Mouse (Mus musculus): Measurements from ENCODE around the gene 2310011J03Rik. TPM values are rescaled to one million over a fixed set of nuclear protein-coding genes. Genes with fewer than 3 reads are reported as not detected.
A peak's percentile ranks its signal among the peaks of the same experiment; 100 is the strongest.

The 2310011J03Rik gene
- polyA plus RNA-seq, 1 experiment from 2014 or later = 32.8 TPM

GRCm38 (mm10) chr10:80323261-80324119, 3.2 kb upstream of the 2310011J03Rik start:
- Histone ChIP-seq H3K27ac (ENCODE audit: low read depth, low read length) (peak overlapping the region; percentile 34; the same call in 1 of the 2 replicates), H3K9ac (ENCODE audit: low read depth, low read length) (peak overlapping the region; percentile 70), H3K4me2 (ENCODE audit: low read length) (peak overlapping the region; percentile 98), H3K27me3 (replicated peaks; ENCODE audit: control insufficient read depth, insufficient read depth, low read length) (no peaks in the 10 kb centered on the region), H3K9me3 (ENCODE audit: control insufficient read depth, low read length) (no peaks in the 10 kb centered on the region), H3K4me3 (ENCODE audit: low read length) (peak overlapping the region; percentile 58), H3K36me3 (ENCODE audit: control insufficient read depth, insufficient read depth, low read length) (0 out of 2 replicates have a peak, but pooled peaks cover 2% of the 10 kb centered on the region), H3K4me1 (ENCODE audit: control insufficient read depth, insufficient read depth, low read depth, low read length) (peaks cover 19% of the 10 kb centered on the region)
- WGBS = 1% methylated on average over 37 of the region's 46 CpGs
- ATAC-seq = peak; percentile 34

- Histone ChIP-seq H3K27ac (ENCODE audit: low read depth, low read length) (no peak overlapping the region), H3K9me3 (ENCODE audit: control insufficient read depth, low read length) (no peaks in the 10 kb centered on the region), H3K36me3 (ENCODE audit: control insufficient read depth, insufficient read depth, low read length) (peaks cover 3% of the 10 kb centered on the region), H3K4me1 (ENCODE audit: control insufficient read depth, insufficient read depth, low read depth, low read length) (peaks cover 19% of the 10 kb centered on the region), H3K4me3 (ENCODE audit: low read length) (peak overlapping the region; percentile 58), H3K4me2 (ENCODE audit: low read length) (peak overlapping the region; percentile 98), H3K27me3 (replicated peaks; ENCODE audit: control insufficient read depth, insufficient read depth, low read length) (no peaks in the 10 kb centered on the region), H3K9ac (ENCODE audit: low read depth, low read length) (peak overlapping the region; percentile 70)
- 8% methylated on average over 28 of the region's 28 CpGs for WGBS
- 0 out of 2 replicates have a peak, but pooled peaks have one; percentile 2 for ATAC-seq
Observed at GRCm38 (mm10) chr10:80322811-80323211, 2.5 kb upstream of the 2310011J03Rik start.

GRCm38 (mm10) chr10:80321670-80322581, 1.6 kb upstream of the 2310011J03Rik start:
- Histone ChIP-seq H3K4me2 (ENCODE audit: low read length) (no peak overlapping the region; the same call in 1 of the 2 replicates), H3K36me3 (ENCODE audit: control insufficient read depth, insufficient read depth, low read length) (peaks cover 11% of the 10 kb centered on the region), H3K27me3 (replicated peaks; ENCODE audit: control insufficient read depth, insufficient read depth, low read length) (no peaks in the 10 kb centered on the region), H3K27ac (ENCODE audit: low read depth, low read length) (no peak overlapping the region), H3K9ac (ENCODE audit: low read depth, low read length) (no peak overlapping the region), H3K4me3 (ENCODE audit: low read length) (no peak overlapping the region), H3K4me1 (ENCODE audit: control insufficient read depth, insufficient read depth, low read depth, low read length) (peaks cover 19% of the 10 kb centered on the region), H3K9me3 (ENCODE audit: control insufficient read depth, low read length) (no peaks in the 10 kb centered on the region)
- no peak for ATAC-seq
- 91% methylated on average over 21 of the region's 21 CpGs for WGBS

- 69% methylated on average over 6 of the region's 6 CpGs for WGBS
- no peak overlapping the region for H3K9ac ChIP-seq (ENCODE audit: low read depth, low read length)
- peaks cover 19% of the 10 kb centered on the region for H3K4me1 ChIP-seq (ENCODE audit: control insufficient read depth, insufficient read depth, low read depth, low read length)
- no peak overlapping the region for H3K27ac ChIP-seq (ENCODE audit: low read depth, low read length)
- no peak overlapping the region for H3K4me3 ChIP-seq (ENCODE audit: low read length)
- H3K27me3 ChIP-seq (replicated peaks; ENCODE audit: control insufficient read depth, insufficient read depth, low read length) = no peaks in the 10 kb centered on the region
- no peak for ATAC-seq
- no peaks in the 10 kb centered on the region for H3K9me3 ChIP-seq (ENCODE audit: control insufficient read depth, low read length)
- H3K36me3 ChIP-seq (ENCODE audit: control insufficient read depth, insufficient read depth, low read length) = peaks cover 18% of the 10 kb centered on the region
- no peak overlapping the region for H3K4me2 ChIP-seq (ENCODE audit: low read length)
Observed at GRCm38 (mm10) chr10:80321014-80321669, 805 bp upstream of the 2310011J03Rik start.

GRCm38 (mm10) chr10:80317011-80317410, 3.3 kb downstream of the 2310011J03Rik start:
- no peak overlapping the region for H3K9ac ChIP-seq (ENCODE audit: low read depth, low read length)
- 53% methylated on average over 9 of the region's 10 CpGs for WGBS
- no peak overlapping the region for H3K4me3 ChIP-seq (ENCODE audit: low read length)
- no peak for ATAC-seq
- H3K9me3 ChIP-seq (ENCODE audit: control insufficient read depth, low read length) = no peaks in the 10 kb centered on the region
- H3K27me3 ChIP-seq (replicated peaks; ENCODE audit: control insufficient read depth, insufficient read depth, low read length) = no peaks in the 10 kb centered on the region
- H3K4me2 ChIP-seq (ENCODE audit: low read length) = no peak overlapping the region
- peaks cover 56% of the 10 kb centered on the region for H3K36me3 ChIP-seq (ENCODE audit: control insufficient read depth, insufficient read depth, low read length)
- no peak overlapping the region for H3K27ac ChIP-seq (ENCODE audit: low read depth, low read length)
- H3K4me1 ChIP-seq (ENCODE audit: control insufficient read depth, insufficient read depth, low read depth, low read length) = peaks cover 13% of the 10 kb centered on the region

- 28% methylated on average over 11 of the region's 11 CpGs for WGBS
- H3K4me1 ChIP-seq (ENCODE audit: control insufficient read depth, insufficient read depth, low read depth, low read length) = peaks cover 13% of the 10 kb centered on the region
Observed at GRCm38 (mm10) chr10:80316359-80316781, 4.0 kb downstream of the 2310011J03Rik start.

GRCm38 (mm10) chr10:80315315-80315714, 5.0 kb downstream of the 2310011J03Rik start:
- Histone ChIP-seq H3K4me1 (ENCODE audit: control insufficient read depth, insufficient read depth, low read depth, low read length) (peaks cover 13% of the 10 kb centered on the region), H3K27ac (ENCODE audit: low read depth, low read length) (no peak overlapping the region), H3K4me2 (ENCODE audit: low read length) (no peak overlapping the region), H3K27me3 (replicated peaks; ENCODE audit: control insufficient read depth, insufficient read depth, low read length) (no peaks in the 10 kb centered on the region), H3K9me3 (ENCODE audit: control insufficient read depth, low read length) (no peaks in the 10 kb centered on the region), H3K9ac (ENCODE audit: low read depth, low read length) (no peak overlapping the region), H3K36me3 (ENCODE audit: control insufficient read depth, insufficient read depth, low read length) (peaks cover 73% of the 10 kb centered on the region), H3K4me3 (ENCODE audit: low read length) (no peak overlapping the region)
- ATAC-seq = no peak
- 55% methylated on average over 27 of the region's 27 CpGs for WGBS

More at GRCm38 (mm10) chr10:80316359-80316781, 4.0 kb downstream of the 2310011J03Rik start:
- no peak overlapping the region for H3K4me2 ChIP-seq (ENCODE audit: low read length)
- H3K4me3 ChIP-seq (ENCODE audit: low read length) = no peak overlapping the region
- no peaks in the 10 kb centered on the region for H3K9me3 ChIP-seq (ENCODE audit: control insufficient read depth, low read length)
- H3K36me3 ChIP-seq (ENCODE audit: control insufficient read depth, insufficient read depth, low read length) = peaks cover 63% of the 10 kb centered on the region
- no peak overlapping the region for H3K9ac ChIP-seq (ENCODE audit: low read depth, low read length)
- ATAC-seq = no peak
- peak overlapping the region; percentile 54 for H3K27ac ChIP-seq (ENCODE audit: low read depth, low read length)
- H3K27me3 ChIP-seq (replicated peaks; ENCODE audit: control insufficient read depth, insufficient read depth, low read length) = no peaks in the 10 kb centered on the region

- H3K4me3 ChIP-seq (ENCODE audit: low read length) = no peak overlapping the region
- H3K9me3 ChIP-seq (ENCODE audit: control insufficient read depth, low read length) = no peaks in the 10 kb centered on the region
- no peak overlapping the region for H3K9ac ChIP-seq (ENCODE audit: low read depth, low read length)
- no peak overlapping the region for H3K27ac ChIP-seq (ENCODE audit: low read depth, low read length)
- ATAC-seq = no peak
- H3K27me3 ChIP-seq (replicated peaks; ENCODE audit: control insufficient read depth, insufficient read depth, low read length) = no peaks in the 10 kb centered on the region
- peaks cover 8% of the 10 kb centered on the region for H3K4me1 ChIP-seq (ENCODE audit: control insufficient read depth, insufficient read depth, low read depth, low read length)
- WGBS = 57% methylated on average over 16 of the region's 16 CpGs
- H3K36me3 ChIP-seq (ENCODE audit: control insufficient read depth, insufficient read depth, low read length) = peaks cover 76% of the 10 kb centered on the region
- no peak overlapping the region for H3K4me2 ChIP-seq (ENCODE audit: low read length)
Observed at GRCm38 (mm10) chr10:80314494-80315001, 5.8 kb downstream of the 2310011J03Rik start.
